Mouse (Mus musculus): ENCODE measurements at regions not wholly inside any gene's neighbourhood (a gene's known extent, or its start where the extent isn't known, plus 50 kb on each side); places are given as distances from the start of the nearest gene placed in this dataset.
"Not testable (repeated sequence)": the region's sequence is repeated elsewhere in the genome, so short reads cannot be mapped to it uniquely, and the experiment has no call there.

DNA sequence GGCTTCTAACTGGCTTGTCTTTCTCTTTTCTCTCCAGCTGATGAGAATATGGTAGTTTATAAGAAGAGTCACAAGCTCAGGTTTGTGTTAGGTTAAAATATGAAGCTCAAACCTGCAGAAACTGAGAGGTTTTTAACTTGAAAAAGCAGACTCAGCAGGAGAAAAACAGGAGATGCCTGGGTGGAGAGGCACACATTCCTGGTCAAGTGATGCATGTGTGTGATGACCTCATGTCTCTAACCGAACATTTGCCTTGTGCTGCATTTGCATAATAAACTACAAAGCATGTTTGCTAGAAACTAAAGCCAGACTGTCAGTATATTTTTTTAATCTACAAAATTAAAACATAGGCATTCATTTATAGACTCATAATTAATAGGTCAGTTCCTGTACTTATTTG lies 182.2 kb upstream of the Ctso start:
- DNase-seq: no peak

DNA sequence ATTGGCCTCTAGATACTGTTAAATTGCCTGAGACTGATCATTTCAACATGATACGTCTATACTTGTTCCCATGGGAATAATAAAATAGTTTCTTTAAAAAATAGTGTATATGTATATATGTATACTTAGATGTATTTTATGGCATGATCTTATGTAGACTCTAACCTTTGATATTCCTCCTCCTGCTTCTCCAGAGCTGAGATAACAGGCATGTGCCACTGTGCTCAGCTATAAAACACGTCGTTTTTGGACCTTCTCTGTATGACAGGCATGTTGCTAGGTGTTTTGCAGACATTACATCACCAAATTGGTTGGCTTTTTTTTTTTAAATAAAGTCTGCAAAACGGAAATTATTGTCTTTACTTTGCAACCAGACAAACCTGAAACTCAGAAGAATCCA lies 179.4 kb upstream of the Ctso start:
- DNase-seq: no peak

DNA sequence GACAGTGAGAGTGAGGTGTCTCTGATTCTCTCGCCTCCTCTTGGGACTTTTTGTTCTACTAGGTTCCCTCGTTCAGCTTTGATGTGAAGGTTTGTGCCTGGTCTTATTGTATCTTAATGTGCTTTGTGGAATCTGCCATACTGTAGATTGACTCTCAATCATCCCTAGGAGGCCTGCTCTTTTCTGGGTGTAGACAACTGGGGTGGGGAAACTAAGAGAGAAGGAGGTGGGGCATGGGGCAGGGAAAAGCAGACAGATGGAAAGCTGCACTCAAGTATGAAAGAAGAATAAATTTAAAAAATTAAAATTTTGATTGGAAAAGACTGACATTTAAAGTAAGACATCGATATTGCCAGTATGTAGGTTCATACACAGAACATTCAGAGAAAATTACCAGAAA lies 172.0 kb upstream of the Ctso start:
- no peak for DNase-seq

- DNase-seq: no peak
Observed at GRCm38 (mm10) chr3:81760914-81761313, 171.5 kb upstream of the Ctso start.

DNA sequence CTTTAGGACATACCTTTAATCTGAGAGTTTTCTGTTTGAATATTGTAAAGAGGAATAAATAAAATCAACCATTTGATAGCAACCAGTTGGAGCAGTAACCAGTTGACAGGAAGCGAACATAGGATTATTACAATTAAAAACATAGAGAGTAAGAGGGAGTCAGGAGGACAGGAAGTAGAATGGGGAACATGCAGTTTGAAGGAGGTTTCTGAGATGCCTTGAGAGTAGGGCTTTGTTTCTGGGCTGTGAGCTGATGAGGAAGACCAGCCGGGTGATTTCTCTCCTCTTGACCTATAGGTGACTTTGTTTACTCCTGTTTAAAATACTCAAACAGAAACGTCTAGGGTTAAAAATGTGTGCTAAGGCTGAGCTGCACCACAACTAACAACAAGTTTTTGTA lies 160.6 kb upstream of the Ctso start:
- DNase-seq: no peak

DNA sequence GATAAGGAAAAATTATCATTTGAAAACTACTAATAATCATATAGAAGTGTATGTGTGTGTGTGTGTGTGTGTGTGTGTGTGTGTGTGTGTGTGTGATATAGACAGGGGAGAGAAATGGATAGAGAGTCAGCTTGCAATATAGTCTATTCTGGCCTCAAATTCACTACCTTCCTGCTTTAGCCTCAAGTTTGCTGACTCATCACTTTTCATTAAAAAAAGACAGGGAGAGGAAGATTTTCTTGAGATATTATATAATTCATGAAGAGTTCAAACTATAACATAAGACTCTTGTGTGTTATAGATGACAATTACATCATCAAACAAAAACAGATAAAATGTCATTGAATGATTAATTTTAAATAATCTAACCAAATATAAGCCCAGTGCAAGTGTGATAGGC lies 159.4 kb upstream of the Ctso start:
- DNase-seq: no peak

DNA sequence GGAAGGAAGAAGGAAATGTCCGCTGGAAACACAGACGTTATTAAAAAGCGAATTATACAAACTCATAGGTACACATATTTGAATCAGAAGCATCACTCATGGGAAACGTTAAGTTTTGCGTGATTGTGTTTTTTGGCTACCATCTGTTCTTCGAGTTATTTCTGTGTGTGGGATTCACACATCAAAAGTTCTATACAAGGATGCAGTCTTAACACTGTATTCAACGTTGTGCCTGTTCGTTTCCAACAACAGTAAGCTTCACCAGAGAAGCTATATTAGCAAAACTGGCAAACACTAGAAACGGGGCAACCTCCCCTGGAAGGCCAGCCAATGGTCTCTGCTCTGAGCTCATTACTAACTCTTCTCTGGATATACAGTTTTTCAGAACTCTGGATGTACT lies 150.3 kb upstream of the Ctso start:
- no peak for DNase-seq

DNA sequence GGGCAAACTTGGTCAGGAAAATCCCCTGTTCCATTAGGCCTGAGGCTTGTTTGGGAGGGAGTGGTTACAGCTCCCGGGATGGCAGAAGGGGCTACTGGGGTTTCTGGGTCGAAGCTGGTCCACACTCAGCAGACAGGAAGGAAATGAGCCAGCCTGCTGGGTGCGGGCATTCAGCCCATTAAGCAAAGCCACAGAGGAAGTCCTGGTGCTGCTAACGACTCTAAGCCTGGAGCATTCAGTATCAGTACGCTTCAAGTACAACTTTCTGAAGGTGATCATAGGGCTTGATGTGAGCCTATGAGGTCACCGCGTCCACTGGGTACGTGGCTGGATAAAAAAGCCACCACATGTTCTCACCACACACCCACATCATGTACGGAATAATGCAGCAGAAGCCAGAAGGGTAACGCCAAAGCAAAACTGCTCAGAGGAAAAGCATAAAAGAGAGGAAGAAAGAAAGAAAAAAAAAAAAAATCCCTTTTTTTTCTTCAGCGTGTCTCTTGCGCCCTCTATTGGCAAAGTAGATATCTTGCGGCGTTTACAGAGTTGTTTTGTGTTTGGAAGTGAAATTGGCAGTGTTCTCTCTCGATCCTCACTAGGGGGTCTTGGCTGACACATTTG lies 149.4 kb upstream of the Ctso start:
- DNase-seq: no peak

DNA sequence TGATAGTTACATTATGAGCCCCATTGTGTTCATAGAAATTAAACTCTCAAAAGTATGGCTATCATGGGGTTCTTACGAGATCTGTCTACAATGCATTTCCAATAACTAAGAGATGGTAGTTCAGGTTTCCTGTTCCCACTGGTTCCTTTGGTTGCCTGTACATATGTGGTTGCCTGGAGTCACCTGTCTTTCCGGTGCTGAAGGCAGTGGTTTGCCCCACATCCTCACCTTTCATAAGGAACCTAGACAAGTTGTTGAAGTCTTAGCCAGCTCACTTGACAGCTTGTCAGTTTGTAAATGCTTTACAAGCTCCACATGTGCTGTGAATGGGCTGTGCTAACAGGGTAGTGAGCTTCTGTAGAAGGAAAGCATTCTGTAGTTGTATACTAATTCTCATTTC lies 143.5 kb upstream of the Ctso start:
- DNase-seq: no peak

GRCm38 (mm10) chr3:81789664-81790063 lies 142.7 kb upstream of the Ctso start:
- DNase-seq: no peak

GRCm38 (mm10) chr3:81802096-81802495 lies 130.3 kb upstream of the Ctso start:
- DNase-seq: no peak

DNA sequence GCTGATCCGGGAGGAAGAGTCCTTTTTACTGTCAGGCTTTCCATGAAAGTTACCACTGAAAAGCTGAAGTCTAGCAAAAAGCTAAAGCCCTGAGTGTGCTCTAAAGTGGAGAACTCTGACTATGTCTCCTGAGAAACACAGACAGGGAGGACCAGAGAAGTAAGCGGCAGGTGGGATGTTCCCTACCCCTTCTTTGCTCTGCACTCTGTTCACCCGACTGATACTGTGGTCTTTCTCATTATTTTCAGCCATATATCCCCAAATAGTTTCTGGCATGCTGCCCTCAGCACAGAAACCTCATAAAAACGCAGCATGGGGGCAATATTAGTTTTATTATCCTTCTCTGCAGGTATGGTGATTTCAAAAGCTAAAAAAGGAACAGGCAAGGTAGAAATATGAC lies 126.7 kb upstream of the Ctso start:
- no peak for DNase-seq

DNA sequence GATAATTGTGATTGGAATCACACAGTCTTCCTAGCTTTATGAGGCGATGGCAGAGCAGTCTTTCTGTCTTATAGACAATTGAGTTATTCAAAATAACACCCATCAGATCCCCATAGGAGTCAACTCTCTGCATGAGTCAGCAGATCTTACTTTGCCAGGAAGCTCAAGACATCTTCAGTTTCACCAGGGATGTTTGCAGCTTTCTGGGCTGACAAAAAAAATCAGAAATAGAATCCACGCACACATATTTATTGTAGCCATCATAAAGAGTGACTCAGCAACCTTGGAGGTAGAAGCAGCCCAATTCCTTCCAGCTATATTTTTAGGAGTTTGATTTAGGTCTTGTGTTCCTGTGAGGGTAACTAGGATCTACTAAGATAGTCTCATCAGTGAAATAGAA lies 122.8 kb upstream of the Ctso start:
- no peak for DNase-seq

- DNase-seq: no peak
Observed at GRCm38 (mm10) chr3:81820304-81820703, 112.1 kb upstream of the Ctso start.

GRCm38 (mm10) chr3:81829525-81829924 lies 102.9 kb upstream of the Ctso start:
- DNase-seq: no peak

- no peak for DNase-seq
Observed at GRCm38 (mm10) chr3:81829966-81830599, 102.3 kb upstream of the Ctso start.

DNA sequence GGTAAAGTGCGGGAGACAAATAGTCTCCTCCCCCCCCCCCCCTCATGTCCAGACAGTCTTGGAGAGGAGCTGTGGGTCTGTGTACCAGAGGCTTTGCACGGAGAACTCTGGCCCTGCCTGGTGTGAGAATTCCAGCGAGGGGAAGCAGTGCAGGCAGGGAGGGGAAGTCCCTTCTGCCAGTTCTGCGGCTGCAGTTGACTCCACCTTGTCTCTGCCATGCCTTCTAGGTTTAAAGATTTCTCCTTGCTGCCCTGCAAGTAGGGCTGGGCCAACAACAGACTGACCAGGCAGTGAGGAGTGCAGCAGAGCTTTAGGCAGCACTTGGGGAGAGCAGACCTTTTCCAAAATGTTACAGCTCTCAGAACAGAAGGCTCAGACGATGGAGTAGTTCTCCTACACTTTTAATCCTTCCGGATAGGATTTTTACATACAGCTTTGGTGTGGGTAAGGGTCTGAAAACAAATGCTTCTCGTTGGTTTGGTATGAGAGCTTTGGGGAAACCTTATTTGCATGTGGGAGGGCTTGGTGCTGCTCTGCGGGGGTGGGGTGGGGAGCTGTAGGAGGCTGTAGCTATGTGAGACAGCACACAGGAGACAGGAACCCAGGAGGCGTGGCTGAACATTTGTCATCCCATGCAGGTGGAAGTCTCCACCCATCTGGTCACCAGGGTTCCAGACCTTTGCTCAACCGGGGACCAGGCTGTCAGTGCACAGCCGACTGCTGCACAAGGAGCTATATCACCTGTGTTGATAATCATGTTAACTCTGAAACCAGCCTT lies 96.8 kb upstream of the Ctso start:
- DNase-seq: no peak

GRCm38 (mm10) chr3:81836478-81836877 lies 95.9 kb upstream of the Ctso start:
- no peak for DNase-seq

- not testable (repeated sequence) for DNase-seq
Observed at GRCm38 (mm10) chr3:81838121-81838520, 94.3 kb upstream of the Ctso start.

- DNase-seq: no peak
Observed at GRCm38 (mm10) chr3:81864487-81864886, 67.9 kb upstream of the Ctso start.
